Mouse (Mus musculus) liver, embryonic 14.5 days (tissue): Measurements from ENCODE around the gene Pou3f1.

Source experiments
- CTCF ChIP-seq: IDR thresholded peaks from 2 replicates; pipeline ENCODE4 v1.5.1; 2016; ENCODE audit warnings: antibody characterized with exemption, low read depth, control low read depth
- EP300 ChIP-seq: IDR thresholded peaks from 2 replicates; pipeline ENCODE4 v1.6.1; 2016; ENCODE audit warnings: antibody characterized with exemption, low read depth

DNA sequence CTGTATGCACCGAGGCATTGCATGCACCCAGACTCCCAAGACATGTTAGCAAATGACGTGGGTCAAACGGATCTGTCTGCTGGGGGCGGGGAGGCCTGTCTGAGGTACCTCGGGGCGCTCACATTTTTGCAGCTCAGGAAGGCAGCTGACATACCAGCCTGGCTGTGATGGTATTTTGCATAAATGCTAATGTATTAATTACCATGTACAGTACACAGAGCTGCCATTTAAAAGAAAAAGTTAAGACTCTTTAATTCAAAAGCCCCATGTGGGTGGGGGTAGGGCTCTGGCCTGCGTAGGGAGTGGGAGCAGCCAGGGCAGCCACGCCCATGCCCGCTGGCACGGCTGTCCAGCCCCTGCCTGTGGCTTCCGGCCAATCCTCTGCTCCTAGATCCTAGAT is 35.2 kb upstream of the Pou3f1 start:
- TF ChIP-seq EP300 (no peak), CTCF (no peak)
